Mouse (Mus musculus): Measurements from ENCODE around the gene Rbm20. TPM values are rescaled to one million over a fixed set of nuclear protein-coding genes. Genes with fewer than 3 reads are reported as not detected.

Gene Rbm20
- polyA plus RNA-seq, 1 experiment from 2014 or later: 0.88 TPM

Other genes starting within 250 kb of the Rbm20 start
- 7.6 and 8.2 TPM in 2 replicates for gene Dusp5, start 148.2 kb upstream of the Rbm20 start, polyA plus RNA-seq (2015; fragmentation: Nextera tagmentation; extraction: Ambion mirVana)
- 206 and 244 TPM in 2 replicates for gene Nutf2-ps1, start 88.2 kb upstream of the Rbm20 start, polyA plus RNA-seq (2015; fragmentation: Nextera tagmentation; extraction: Ambion mirVana)
- gene Smc3, start 76.9 kb upstream of the Rbm20 start, polyA plus RNA-seq (2015; fragmentation: Nextera tagmentation; extraction: Ambion mirVana): 49.9 and 50.0 TPM in 2 replicates
- 54.8 and 63.2 TPM in 2 replicates for gene Pdcd4, start 214.9 kb downstream of the Rbm20 start, polyA plus RNA-seq (2015; fragmentation: Nextera tagmentation; extraction: Ambion mirVana)